20 mouse cellular contexts compared by ENCODE assay signal in the genomic region with DNA sequence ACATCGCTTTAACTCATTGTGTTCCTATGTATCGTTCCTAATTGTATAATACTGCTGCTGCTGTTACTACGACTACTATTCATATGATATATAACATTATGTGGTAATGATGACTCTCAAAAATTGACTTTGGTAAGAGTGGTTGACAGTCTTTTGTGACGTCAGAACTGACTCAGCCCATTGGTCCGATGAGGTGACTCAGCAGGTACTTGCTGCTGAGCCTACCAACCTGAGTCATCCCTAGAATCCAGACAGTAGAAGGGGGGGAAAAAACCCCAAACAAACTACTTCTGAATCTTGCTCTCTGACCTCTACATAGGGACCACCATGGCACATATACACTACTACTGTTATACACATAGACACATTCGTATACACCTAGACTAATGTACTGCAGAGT. TPM values are rescaled to one million over a fixed set of nuclear protein-coding genes. Genes with fewer than 3 reads are reported as not detected.
"Had no signal": no experiment of that assay in that cellular context is flagged by ENCODE, and none has a peak within 500 bp of the region (broad histone marks: within the 10 kb centered on the region; RNA-seq: fewer than 3 reads in every experiment).

No protein-coding gene starts in this region.

- DNase-seq: kidney, adult 11 months; kidney, adult 8-10 months; kidney, postnatal 10 days; kidney, postnatal 36 days; layer of hippocampus, postnatal 36 days; liver, embryonic 13.5 days; lung, postnatal 36 days; thymus, adult 2 months; thymus, postnatal 14 days; thymus, postnatal 4 days had no signal

- H3K9ac ChIP-seq: kidney, embryonic 15.5 days; liver, embryonic 13.5 days; lung, embryonic 14.5 days; midbrain, embryonic 13.5 days; neural tube, embryonic 13.5 days had no signal

- H3K36me3 ChIP-seq: kidney, embryonic 15.5 days; liver, embryonic 13.5 days; midbrain, embryonic 10.5 days; midbrain, embryonic 13.5 days; neural tube, embryonic 13.5 days had no signal

- H3K27me3 ChIP-seq: kidney, embryonic 15.5 days; liver, embryonic 13.5 days; midbrain, embryonic 13.5 days; neural tube, embryonic 13.5 days had no signal

- H3K9me3 ChIP-seq: kidney, embryonic 15.5 days; liver, embryonic 13.5 days; megakaryocyte, embryonic 14.5 days; midbrain, embryonic 10.5 days; midbrain, embryonic 13.5 days; neural tube, embryonic 13.5 days had no signal

- H3K4me1 ChIP-seq: midbrain, embryonic 10.5 days; midbrain, embryonic 13.5 days had no signal

- H3K4me3 ChIP-seq: kidney, embryonic 15.5 days; left cerebral cortex, adult 2 months; liver, embryonic 13.5 days; megakaryocyte, embryonic 14.5 days; midbrain, embryonic 10.5 days; midbrain, embryonic 13.5 days; myocyte; neural tube, embryonic 13.5 days had no signal

- H3K27ac ChIP-seq: kidney, embryonic 15.5 days; left cerebral cortex, adult 2 months; liver, embryonic 13.5 days; midbrain, embryonic 10.5 days; midbrain, embryonic 13.5 days; neural tube, embryonic 13.5 days; stomach, postnatal 0 days had no signal

RNA-seq across cellular contexts. Expression of a gene that starts 11.4 kb away (rescaled TPM):
- total RNA-seq: monocyte, adult 5-6 weeks had no signal
